Mouse (Mus musculus) liver, postnatal 0 days (tissue): ENCODE results near the gene Klrb1f.

ENCODE experiments used
- CTCF ChIP-seq: sonication (generic); IDR thresholded peaks from 2 replicates; pipeline ENCODE4 v1.5.1; 2016; ENCODE audit warnings: antibody characterized with exemption, low read depth
- EP300 ChIP-seq: IDR thresholded peaks from 2 replicates; pipeline ENCODE4 v1.6.1; 2016; ENCODE audit warnings: antibody characterized with exemption, low read depth, mild to moderate bottlenecking

- no peak for TF ChIP-seq CTCF
- TF ChIP-seq EP300 = no peak
These were observed 2.7 kb downstream of the Klrb1f start for GRCm38 (mm10) chr6:129048381-129048780.
